Mouse (Mus musculus) MEL (cell line): ENCODE data around the gene Arl4a. TPM values are rescaled to one million over a fixed set of nuclear protein-coding genes. Genes with fewer than 3 reads are reported as not detected.

ENCODE experiments used
- DNase-seq: peaks from one replicate; pipeline ENCODE4 v3.0.0; 2011; ENCODE audit warnings: low read depth, low spot score
- H3K27ac ChIP-seq: 2 replicates; pipeline ENCODE4 v1.5.1; 2012; ENCODE audit warnings: low read depth, mild to moderate bottlenecking, control low read depth, low read length, moderate library complexity; ENCODE audit not compliant: control insufficient read depth
- H3K27me3 ChIP-seq, 2 experiments: fragments of 150-350 bp in 1 of 2; sonication (generic) in 1 of 2; 2 replicates each; pipeline ENCODE4 v1.6.1; 2012; ENCODE audit warnings: low read length in 2 of 2, mild to moderate bottlenecking in 2 of 2, improper control_type of control experiment in 1 of 2, moderate library complexity in 1 of 2; ENCODE audit not compliant: insufficient read depth in 2 of 2, control insufficient read depth in 1 of 2
- H3K36me3 ChIP-seq, 2 experiments: 2 replicates each; pipeline ENCODE4 v1.6.1; 2012 to 2014; ENCODE audit warnings: low read length in 2 of 2, improper control_type of control experiment in 1 of 2, inconsistent platforms in 1 of 2, mild to moderate bottlenecking in 1 of 2; ENCODE audit not compliant: insufficient read depth in 2 of 2, control insufficient read depth in 1 of 2
- H3K4me1 ChIP-seq, 2 experiments: fragments of 150-350 bp in 1 of 2; sonication (generic) in 1 of 2; 2 replicates each; pipeline ENCODE4 v1.6.1; 2012; ENCODE audit warnings: low read length in 2 of 2, improper control_type of control experiment in 1 of 2, mild to moderate bottlenecking in 1 of 2; ENCODE audit not compliant: insufficient read depth in 2 of 2, control insufficient read depth in 1 of 2
- H3K4me3 ChIP-seq, 2 experiments: fragments of 150-350 bp in 1 of 2; sonication (generic) in 1 of 2; 2 replicates each; pipeline ENCODE4 v1.5.1; 2012; ENCODE audit warnings: low read depth in 2 of 2, low read length in 2 of 2, mild to moderate bottlenecking in 2 of 2, moderate library complexity in 2 of 2, control low read depth in 1 of 2, improper control_type of control experiment in 1 of 2; ENCODE audit not compliant: control insufficient read depth in 1 of 2, insufficient read depth in 1 of 2
- H3K79me2 ChIP-seq: 2 replicates; pipeline ENCODE4 v1.6.1; 2012; ENCODE audit warnings: mild to moderate bottlenecking, low read length, moderate library complexity; ENCODE audit not compliant: control insufficient read depth, poor library complexity, insufficient read depth
- H3K9ac ChIP-seq: 2 replicates; pipeline ENCODE4 v1.6.1; 2012; ENCODE audit warnings: low read depth, mild to moderate bottlenecking, control low read depth, low read length, moderate library complexity; ENCODE audit not compliant: control insufficient read depth, poor library complexity, severe bottlenecking
- H3K9me3 ChIP-seq: fragments of 150-350 bp; sonication (generic); replicated peaks from 2 replicates; pipeline ENCODE4 v1.6.1; 2012; ENCODE audit warnings: mild to moderate bottlenecking, low read length, improper control_type of control experiment, moderate library complexity; ENCODE audit not compliant: insufficient read depth
- CHD1 ChIP-seq: IDR thresholded peaks from 2 replicates; pipeline ENCODE4 v1.6.1; 2012; ENCODE audit warnings: low read depth, mild to moderate bottlenecking, inconsistent platforms, low read length, improper control_type of control experiment
- EP300 ChIP-seq, 2 experiments: IDR thresholded peaks; 2 replicates each; pipeline ENCODE4 v1.6.1; 2011; ENCODE audit warnings: improper control_type of control experiment in 2 of 2, low read length in 2 of 2, low read depth in 1 of 2, mild to moderate bottlenecking in 1 of 2
- ETS1 ChIP-seq: IDR thresholded peaks from 2 replicates; pipeline ENCODE4 v1.6.1; 2012; ENCODE audit warnings: low read depth, mild to moderate bottlenecking, inconsistent platforms, low read length, improper control_type of control experiment, moderate library complexity
- GABPA ChIP-seq: IDR thresholded peaks from 2 replicates; pipeline ENCODE4 v1.6.1; 2012; ENCODE audit warnings: low read depth, mild to moderate bottlenecking, inconsistent platforms, low read length, improper control_type of control experiment, moderate library complexity
- GATA1 ChIP-seq: IDR thresholded peaks from 2 replicates; pipeline ENCODE4 v1.6.1; 2011; ENCODE audit warnings: low read depth, low read length, improper control_type of control experiment
- HCFC1 ChIP-seq: IDR thresholded peaks from 2 replicates; pipeline ENCODE4 v1.6.1; 2012; ENCODE audit warnings: low read depth, mild to moderate bottlenecking, inconsistent platforms, low read length, improper control_type of control experiment, moderate library complexity
- JUND ChIP-seq: IDR thresholded peaks from 2 replicates; pipeline ENCODE4 v1.6.1; 2011; ENCODE audit warnings: low read depth, mild to moderate bottlenecking, improper control_type of control experiment, low read length
- MAFK ChIP-seq: IDR thresholded peaks from 2 replicates; pipeline ENCODE4 v1.6.1; 2011; ENCODE audit warnings: low read depth, mild to moderate bottlenecking, low read length, improper control_type of control experiment, borderline replicate concordance
- MAX ChIP-seq: IDR thresholded peaks from 2 replicates; pipeline ENCODE4 v1.6.1; 2011; ENCODE audit warnings: low read length, improper control_type of control experiment
- MXI1 ChIP-seq: IDR thresholded peaks from 2 replicates; pipeline ENCODE4 v1.6.1; 2011; ENCODE audit warnings: mild to moderate bottlenecking, low read depth, low read length, improper control_type of control experiment
- MYB ChIP-seq: IDR thresholded peaks from 2 replicates; pipeline ENCODE4 v1.6.1; 2011; ENCODE audit warnings: mild to moderate bottlenecking, low read depth, low read length, improper control_type of control experiment
- MYC ChIP-seq: IDR thresholded peaks from 2 replicates; pipeline ENCODE4 v1.6.1; 2011; ENCODE audit warnings: low read depth, mild to moderate bottlenecking, low read length, improper control_type of control experiment, moderate library complexity
- NELFE ChIP-seq: IDR thresholded peaks from 2 replicates; pipeline ENCODE4 v1.6.1; 2011; ENCODE audit warnings: low read depth, low read length, improper control_type of control experiment
- NRF1 ChIP-seq: IDR thresholded peaks from 2 replicates; pipeline ENCODE4 v1.6.1; 2014; ENCODE audit warnings: low read depth, mild to moderate bottlenecking, inconsistent platforms, low read length, improper control_type of control experiment, moderate library complexity; ENCODE audit not compliant: poor library complexity, insufficient read depth, severe bottlenecking
- POLR2A ChIP-seq, 2 experiments: IDR thresholded peaks; 2 replicates each; pipeline ENCODE4 v1.6.1; 2011 to 2012; ENCODE audit warnings: low read length in 2 of 2, mild to moderate bottlenecking in 2 of 2, control low read depth in 1 of 2, improper control_type of control experiment in 1 of 2, low read depth in 1 of 2, moderate library complexity in 1 of 2; ENCODE audit not compliant: control insufficient read depth in 1 of 2, insufficient read depth in 1 of 2, poor library complexity in 1 of 2
- POLR2AphosphoS2 ChIP-seq: IDR thresholded peaks from 2 replicates; pipeline ENCODE4 v1.6.1; 2011; ENCODE audit warnings: low read length, improper control_type of control experiment
- POLR2AphosphoS5 ChIP-seq: IDR thresholded peaks from 2 replicates; pipeline ENCODE4 v1.6.1; 2012; ENCODE audit warnings: low read depth, borderline replicate concordance, mild to moderate bottlenecking, inconsistent platforms, low read length, moderate library complexity, mixed read lengths
- RAD21 ChIP-seq: IDR thresholded peaks from 2 replicates; pipeline ENCODE4 v1.6.1; 2011; ENCODE audit warnings: mild to moderate bottlenecking, low read depth, low read length, improper control_type of control experiment
- SIN3A ChIP-seq: IDR thresholded peaks from 2 replicates; pipeline ENCODE4 v1.6.1; 2012; ENCODE audit warnings: low read length, improper control_type of control experiment, inconsistent platforms
- SMC3 ChIP-seq: IDR thresholded peaks from 2 replicates; pipeline ENCODE4 v1.6.1; 2011; ENCODE audit warnings: low read depth, low read length, improper control_type of control experiment
- TAL1 ChIP-seq: IDR thresholded peaks from 2 replicates; pipeline ENCODE4 v1.6.1; 2012; ENCODE audit warnings: mild to moderate bottlenecking, inconsistent platforms, low read length, moderate library complexity, mixed read lengths
- TCF12 ChIP-seq: IDR thresholded peaks from 2 replicates; pipeline ENCODE4 v1.6.1; 2014; ENCODE audit warnings: low read depth, mild to moderate bottlenecking, inconsistent platforms, low read length, improper control_type of control experiment, moderate library complexity
- UBTF ChIP-seq: IDR thresholded peaks from 2 replicates; pipeline ENCODE4 v1.6.1; 2012; ENCODE audit warnings: low read depth, mild to moderate bottlenecking, inconsistent platforms, low read length, improper control_type of control experiment, moderate library complexity, borderline replicate concordance; ENCODE audit not compliant: insufficient read depth
- USF1 ChIP-seq: IDR thresholded peaks from 2 replicates; pipeline ENCODE4 v1.6.1; 2014; ENCODE audit warnings: low read depth, mild to moderate bottlenecking, inconsistent platforms, low read length, improper control_type of control experiment, moderate library complexity
- ZMIZ1 ChIP-seq: IDR thresholded peaks from 2 replicates; pipeline ENCODE4 v1.6.1; 2012; ENCODE audit warnings: low read depth, mild to moderate bottlenecking, inconsistent platforms, low read length, improper control_type of control experiment, moderate library complexity
- polyA plus RNA-seq, 2 experiments: library from polyadenylated mRNA; stranded (reverse) in 1 of 2; unstranded in 1 of 2; fragments of >175 nt in 1 of 2; fragments of >200 nt in 1 of 2; gene quantifications; 2 replicates each; pipeline versions ENCODE4 v1.2.1 to v1.2.4; 2012; ENCODE audit warnings: low replicate concordance in 2 of 2, low read depth in 1 of 2; ENCODE audit not compliant: insufficient read length in 2 of 2, insufficient read depth in 1 of 2, missing spikeins in 1 of 2
- total RNA-seq: library from RNA; depleted of rRNA; stranded (reverse); fragments of 300-350 nt; gene quantifications from 2 replicates; pipeline ENCODE4 v1.2.3, GENCODE M21; 2012

Arl4a gene
- total and polyA plus RNA-seq, 3 experiments: 25.6 to 26.9 TPM; not detected in 1

DNA sequence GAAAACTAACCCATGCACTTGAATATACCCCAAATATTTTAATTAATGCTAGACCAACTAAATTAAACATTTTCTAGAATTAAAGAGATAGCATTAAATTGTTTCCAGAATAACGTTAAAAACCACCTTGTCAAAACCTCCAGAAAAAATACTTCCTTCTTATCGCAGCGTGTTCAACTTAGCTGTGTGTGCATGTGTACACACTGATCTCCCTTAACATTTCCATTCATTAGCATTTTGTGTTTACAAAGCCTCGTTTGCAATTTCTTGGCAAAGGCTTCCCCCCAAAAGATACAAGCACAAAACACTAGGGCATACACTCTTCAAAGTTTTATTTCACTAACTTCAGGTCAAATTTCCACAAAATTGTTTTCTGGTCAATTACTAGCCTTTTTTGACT is 2.3 kb downstream of the Arl4a start:
- H3K4me3 ChIP-seq: peak overlapping the region; percentile 85 to 96
- H3K36me3 ChIP-seq: peaks cover 5 to 12% of the 10 kb centered on the region in 2 experiments; a peak in 3 of 4 replicates
- H3K9me3 ChIP-seq: no peaks in the 10 kb centered on the region
- peaks cover 24% of the 10 kb centered on the region for H3K79me2 ChIP-seq
- no peak for TF ChIP-seq TCF12
- no peak for TF ChIP-seq RAD21
- TF ChIP-seq CHD1: 0 out of 2 replicates have a peak, but pooled peaks have one; percentile 36
- TF ChIP-seq MYC: peak; percentile 73; the same call in 1 of the 2 replicates
- TF ChIP-seq MXI1: peak; percentile 95
- no peak for TF ChIP-seq JUND
- TF ChIP-seq SIN3A: peak; percentile 81
- peak; percentile 31 to 51; a peak in 3 of 4 replicates for TF ChIP-seq EP300 (IDR thresholded peaks at IDR 0.05; ENCODE audit: low read depth in 1 of 2, low read length in 2 of 2)
- TF ChIP-seq USF1: no peak
- no peak for TF ChIP-seq NELFE
- 0 out of 2 replicates have a peak, but pooled peaks have one; percentile 56 for TF ChIP-seq ETS1
- TF ChIP-seq GATA1: peak; percentile 61
- TF ChIP-seq MAX: peak; percentile 65; the same call in 1 of the 2 replicates
- 0 out of 2 replicates have a peak overlapping the region, but pooled peaks have one; percentile 6 for H3K27ac ChIP-seq
- no peaks in the 10 kb centered on the region for H3K27me3 ChIP-seq
- H3K9ac ChIP-seq: peak overlapping the region; percentile 86
- H3K4me1 ChIP-seq: no peaks in the 10 kb centered on the region; a peak in 1 of 4 replicates
- peak; percentile 48 for DNase-seq

- no peaks in the 10 kb centered on the region for H3K27me3 ChIP-seq
- H3K36me3 ChIP-seq: peaks cover 5 to 29% of the 10 kb centered on the region in 2 experiments; a peak in 3 of 4 replicates
- H3K4me1 ChIP-seq: peaks cover 14 to 20% of the 10 kb centered on the region in 2 experiments
- DNase-seq: peak; percentile 50
- no peak overlapping the region for H3K4me3 ChIP-seq
- peaks cover 3% of the 10 kb centered on the region; the same call in 1 of the 2 replicates for H3K79me2 ChIP-seq
- no peaks in the 10 kb centered on the region for H3K9me3 ChIP-seq
- no peak overlapping the region for H3K27ac ChIP-seq
- H3K9ac ChIP-seq: no peak overlapping the region
- TF ChIP-seq POLR2AphosphoS5 (no peak), USF1 (peak; percentile 50; the same call in 1 of the 2 replicates), MAX (peak; percentile 42; the same call in 1 of the 2 replicates)
Observed at GRCm38 (mm10) chr12:40029201-40029600, 8.6 kb downstream of the Arl4a start.

GRCm38 (mm10) chr12:40027846-40028245 is 10.0 kb downstream of the Arl4a start:
- H3K36me3 ChIP-seq: peaks cover 0 to 39% of the 10 kb centered on the region in 2 experiments; a peak in 2 of 4 replicates
- no peaks in the 10 kb centered on the region for H3K9me3 ChIP-seq
- DNase-seq: no peak
- no peak overlapping the region for H3K4me3 ChIP-seq
- H3K4me1 ChIP-seq: peaks cover 17 to 29% of the 10 kb centered on the region in 2 experiments
- H3K27ac ChIP-seq: peak overlapping the region; percentile 45; the same call in 1 of the 2 replicates
- no peaks in the 10 kb centered on the region for H3K79me2 ChIP-seq
- no peak overlapping the region for H3K9ac ChIP-seq
- no peaks in the 10 kb centered on the region for H3K27me3 ChIP-seq
- TF ChIP-seq MAFK (no peak), SIN3A (no peak), SMC3 (no peak), USF1 (no peak), POLR2AphosphoS2 (no peak), GABPA (no peak), TCF12 (no peak), EP300 (IDR thresholded peaks at IDR 0.05; ENCODE audit: low read depth in 1 of 2, low read length in 2 of 2) (no peak), HCFC1 (no peak), NRF1 (no peak), POLR2A (IDR thresholded peaks at IDR 0.05; ENCODE audit: control insufficient read depth in 1 of 2, insufficient read depth in 1 of 2, low read depth in 1 of 2, low read length in 2 of 2, poor library complexity in 1 of 2) (no peak), MYB (no peak), POLR2AphosphoS5 (no peak), CHD1 (no peak), UBTF (no peak), ZMIZ1 (no peak), TAL1 (no peak)
